Mouse (Mus musculus) brain, embryonic 14.5 days (tissue): Measurements from ENCODE around the gene Adamts9. TPM values are rescaled to one million over a fixed set of nuclear protein-coding genes. Genes with fewer than 3 reads are reported as not detected.

Experiments used
- DNase-seq: peaks from one replicate; pipeline ENCODE4 v3.0.0-alpha.2; 2011; ENCODE audit warnings: low read depth
- CTCF ChIP-seq: fragments of 200-500 bp; IDR thresholded peaks from 2 replicates; pipeline ENCODE4 v1.5.1; 2012; ENCODE audit warnings: inconsistent platforms, mild to moderate bottlenecking, moderate library complexity, borderline replicate concordance; ENCODE audit not compliant: insufficient read depth, insufficient read length; ENCODE audit errors: extremely low read depth
- POLR2A ChIP-seq: fragments of 200-500 bp; IDR thresholded peaks from 2 replicates; pipeline ENCODE4 v1.6.1; 2012; ENCODE audit warnings: mild to moderate bottlenecking, inconsistent platforms, borderline replicate concordance; ENCODE audit not compliant: poor library complexity, insufficient read depth, insufficient read length, severe bottlenecking; ENCODE audit errors: extremely low read depth
- polyA plus RNA-seq: library from polyadenylated mRNA; depleted of rRNA; stranded (reverse); fragments of >200 nt; gene quantifications from 2 replicates; pipeline ENCODE4 v1.2.3, GENCODE M21; 2012

Gene Adamts9
- polyA plus RNA-seq, 1 experiment = 4.2 TPM

- TF ChIP-seq CTCF (no peak), POLR2A (no peak)
- DNase-seq = no peak
Observed at GRCm38 (mm10) chr6:92960997-92961396, 17.7 kb upstream of the Adamts9 start.

- no peak for DNase-seq
- TF ChIP-seq CTCF (no peak), POLR2A (no peak)
Observed at GRCm38 (mm10) chr6:92959416-92959815, 16.1 kb upstream of the Adamts9 start.

- no peak for DNase-seq
- TF ChIP-seq POLR2A (no peak), CTCF (peak; percentile 18; the same call in 1 of the 2 replicates)
Observed at GRCm38 (mm10) chr6:92947337-92948042, 4.2 kb upstream of the Adamts9 start.

- DNase-seq = no peak
- TF ChIP-seq POLR2A = no peak
- no peak for TF ChIP-seq CTCF
Observed at GRCm38 (mm10) chr6:92944711-92945110, 1.4 kb upstream of the Adamts9 start.

- DNase-seq = no peak
- TF ChIP-seq POLR2A (no peak), CTCF (no peak)
Observed at GRCm38 (mm10) chr6:92944048-92944685, 875 bp upstream of the Adamts9 start.

- TF ChIP-seq CTCF = no peak
- no peak for TF ChIP-seq POLR2A
- peak; percentile 44 for DNase-seq
Observed at GRCm38 (mm10) chr6:92941756-92942420, 1.4 kb downstream of the Adamts9 start.

DNA sequence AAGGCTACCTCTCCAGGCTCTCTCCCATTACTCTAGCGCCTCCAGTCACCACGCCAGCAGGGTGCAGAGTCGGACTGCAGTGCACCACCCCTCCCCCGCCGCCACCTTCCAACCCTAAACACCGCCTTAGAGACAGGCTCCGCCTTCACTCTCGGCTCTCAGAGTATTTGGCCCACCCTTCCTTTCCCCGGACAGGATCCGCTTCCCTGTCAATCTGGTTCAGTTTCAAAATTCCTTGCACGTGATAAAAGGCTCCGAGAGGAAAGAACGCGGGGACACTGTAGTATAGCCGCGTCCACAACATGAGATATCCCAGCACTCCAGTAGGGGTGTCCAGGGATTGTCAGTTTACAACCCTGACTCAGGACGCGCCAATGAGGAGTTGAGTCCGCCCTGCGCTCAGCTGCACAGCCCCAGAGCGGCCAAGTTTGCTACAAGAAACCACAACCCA is 2.0 kb downstream of the Adamts9 start:
- 0 out of 2 replicates have a peak, but pooled peaks have one; percentile 25 for TF ChIP-seq CTCF
- no peak for TF ChIP-seq POLR2A
- DNase-seq = peak; percentile 88

DNA sequence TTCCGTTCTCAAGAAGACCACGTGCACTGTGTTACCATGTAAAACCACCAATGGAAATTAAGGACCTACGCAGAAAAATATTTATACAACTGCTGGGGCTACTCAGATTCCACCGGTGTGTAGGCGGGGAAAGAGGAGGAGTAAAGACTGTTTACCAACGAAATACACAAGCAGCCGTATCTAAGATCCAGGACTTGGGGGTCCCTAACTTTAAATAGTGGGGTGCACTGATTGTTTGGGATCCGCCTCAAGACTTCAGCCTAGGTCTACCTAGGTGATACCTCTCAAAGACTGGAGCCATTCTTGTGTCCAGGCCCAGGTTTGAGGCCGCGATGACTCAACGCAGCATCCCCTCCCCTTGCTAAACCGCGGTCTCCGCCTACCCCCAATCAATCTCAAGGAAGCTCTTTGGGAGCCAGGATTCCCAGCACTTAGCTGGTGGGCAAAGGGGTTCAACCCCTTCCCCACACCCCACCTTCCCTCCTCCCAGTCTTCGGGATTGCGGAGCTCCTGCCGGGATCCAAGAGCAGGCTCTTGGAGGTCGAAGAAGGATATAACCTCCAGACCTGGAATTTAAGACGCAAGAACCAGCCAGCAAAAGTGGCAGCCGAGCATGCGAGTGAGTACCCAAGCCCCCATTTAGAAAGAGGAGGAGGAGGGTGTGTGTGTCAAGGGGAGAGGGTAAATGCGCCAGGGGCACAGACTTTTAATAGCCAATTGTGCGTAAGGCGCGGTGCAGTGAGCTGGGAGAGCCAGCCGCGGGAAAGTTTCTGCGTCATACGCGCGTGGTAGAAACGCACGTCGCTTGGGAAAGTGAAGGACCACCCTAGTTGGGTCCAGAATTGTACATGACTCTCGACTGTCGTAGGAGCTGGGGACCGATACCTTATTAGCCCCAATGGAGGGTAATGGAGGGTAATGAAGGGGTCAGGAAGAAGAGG is 2.8 kb downstream of the Adamts9 start:
- TF ChIP-seq POLR2A = no peak
- TF ChIP-seq CTCF = no peak
- DNase-seq = peak; percentile 45

GRCm38 (mm10) chr6:92928261-92928660 is 15.0 kb downstream of the Adamts9 start:
- TF ChIP-seq CTCF = no peak
- no peak for TF ChIP-seq POLR2A
- no peak for DNase-seq

DNA sequence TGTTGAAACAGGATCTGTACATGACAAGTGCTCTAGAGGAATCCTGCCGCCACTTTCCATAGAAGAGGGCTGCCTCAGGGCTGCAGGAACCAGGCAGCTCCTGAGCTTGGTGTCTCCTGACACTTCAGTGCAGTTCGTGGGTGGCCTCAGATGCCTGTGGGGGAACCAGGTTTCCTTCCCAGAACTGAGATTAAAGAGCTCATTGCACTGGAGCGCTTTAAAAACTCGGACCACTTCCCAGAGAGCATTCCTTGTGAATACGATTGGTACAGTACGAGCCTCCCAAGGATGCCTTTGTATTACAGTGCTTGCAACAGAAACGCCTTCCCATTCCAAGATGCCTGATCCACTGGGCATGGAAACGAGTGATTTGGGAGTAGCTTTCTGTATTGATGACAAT is 18.8 kb downstream of the Adamts9 start:
- peak; percentile 23 for DNase-seq
- no peak for TF ChIP-seq CTCF

DNA sequence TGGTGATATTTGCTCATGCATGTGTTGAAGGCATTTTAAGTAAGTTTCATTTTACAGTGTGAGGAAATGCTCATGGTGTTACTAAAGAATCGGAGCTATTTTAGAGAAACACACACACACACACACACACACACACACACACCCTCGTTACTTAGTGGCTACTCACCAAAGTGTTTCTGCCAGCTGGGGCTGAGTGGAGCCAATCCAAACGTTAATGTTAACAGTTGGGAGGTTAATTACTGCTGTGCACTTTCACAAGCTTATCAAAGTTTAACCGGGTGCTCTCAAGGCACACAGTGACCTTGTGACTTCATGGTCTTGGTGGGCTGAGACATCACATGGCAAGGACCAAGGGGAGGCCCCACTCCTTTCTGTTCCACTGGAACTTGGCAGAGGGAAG is 21.4 kb downstream of the Adamts9 start:
- no peak for DNase-seq
- no peak for TF ChIP-seq CTCF
- no peak for TF ChIP-seq POLR2A
